Mouse (Mus musculus): ENCODE measurements at regions not wholly inside any gene's neighbourhood (a gene's known extent, or its start where the extent isn't known, plus 50 kb on each side); places are given as distances from the start of the nearest gene placed in this dataset.

GRCm38 (mm10) chr1:184447911-184448310 lies 284.5 kb downstream of the Hlx start:
- Histone ChIP-seq H3K36me3 (ENCODE audit: control insufficient read depth, insufficient read depth) (no peaks in the 10 kb centered on the region), H3K27me3 (ENCODE audit: control insufficient read depth, insufficient read depth, insufficient read length) (no peaks in the 10 kb centered on the region), H3K4me2 (ENCODE audit: low read depth) (no peak overlapping the region), H3K79me2 (ENCODE audit: control insufficient read depth, insufficient read depth) (no peaks in the 10 kb centered on the region), H3ac (ENCODE audit: control insufficient read depth, insufficient read length) (no peak overlapping the region), H3K4me3 (no peak overlapping the region)
- TF ChIP-seq MYOD1 (IDR thresholded peaks at IDR 0.05; ENCODE audit: control insufficient read depth in 1 of 3, insufficient read length in 2 of 3, low read depth in 2 of 3) (no peak), MAX (IDR thresholded peaks at IDR 0.05; ENCODE audit: low read depth) (no peak), POLR2A (IDR thresholded peaks at IDR 0.05; ENCODE audit: insufficient read length, low read depth) (no peak), E2F4 (IDR thresholded peaks at IDR 0.05; ENCODE audit: insufficient read depth) (no peak), USF1 (IDR thresholded peaks at IDR 0.05; ENCODE audit: low read depth) (no peak)

GRCm38 (mm10) chr1:184447161-184447667 lies 285.2 kb downstream of the Hlx start:
- Histone ChIP-seq H3K4me2 (ENCODE audit: low read depth) (no peak overlapping the region), H3K27me3 (ENCODE audit: control insufficient read depth, insufficient read depth, insufficient read length) (no peaks in the 10 kb centered on the region), H3K36me3 (ENCODE audit: control insufficient read depth, insufficient read depth) (no peaks in the 10 kb centered on the region), H3K4me3 (no peak overlapping the region), H3ac (ENCODE audit: control insufficient read depth, insufficient read length) (no peak overlapping the region), H3K79me2 (ENCODE audit: control insufficient read depth, insufficient read depth) (no peaks in the 10 kb centered on the region)
- TF ChIP-seq USF1 (IDR thresholded peaks at IDR 0.05; ENCODE audit: low read depth) (no peak), TCF12 (IDR thresholded peaks at IDR 0.05; ENCODE audit: insufficient read depth, poor library complexity, severe bottlenecking) (no peak), REST (IDR thresholded peaks at IDR 0.05; ENCODE audit: insufficient read depth, insufficient read length) (no peak), SRF (IDR thresholded peaks at IDR 0.05; ENCODE audit: control insufficient read depth, insufficient read length, low read depth) (no peak), TCF3 (IDR thresholded peaks at IDR 0.05; ENCODE audit: insufficient read length, low read depth) (no peak), E2F4 (IDR thresholded peaks at IDR 0.05; ENCODE audit: insufficient read depth) (no peak), MYOG (IDR thresholded peaks at IDR 0.05; ENCODE audit: control insufficient read depth in 1 of 3, insufficient read depth in 1 of 3, insufficient read length in 2 of 3, low read depth in 2 of 3) (no peak), MYOD1 (IDR thresholded peaks at IDR 0.05; ENCODE audit: control insufficient read depth in 1 of 3, insufficient read length in 2 of 3, low read depth in 2 of 3) (no peak), POLR2A (IDR thresholded peaks at IDR 0.05; ENCODE audit: insufficient read length, low read depth) (no peak), POLR2AphosphoS2 (IDR thresholded peaks at IDR 0.05; ENCODE audit: insufficient read length, low read depth) (no peak), CEBPB (IDR thresholded peaks at IDR 0.05; ENCODE audit: insufficient read depth, poor library complexity, severe bottlenecking) (no peak), MAX (IDR thresholded peaks at IDR 0.05; ENCODE audit: low read depth) (no peak)

DNA sequence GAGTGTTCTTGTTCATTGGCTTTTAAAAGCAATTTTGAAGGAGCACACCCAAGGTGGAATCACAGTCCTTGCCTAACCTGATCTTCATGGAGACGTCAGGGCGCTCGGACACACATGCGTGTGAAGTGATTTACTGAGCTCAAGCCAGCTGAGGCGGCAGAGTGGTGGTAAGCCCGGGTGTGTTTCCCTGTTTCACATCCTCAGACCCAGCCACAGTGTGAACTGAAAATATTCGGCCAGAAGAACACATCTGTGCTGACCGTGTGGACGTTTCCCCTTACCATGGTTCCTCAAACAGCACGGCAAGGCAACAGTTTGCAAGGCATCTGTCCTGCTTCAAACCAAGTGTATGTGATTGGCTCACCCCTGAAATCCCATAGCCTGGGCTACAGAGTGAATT lies 288.2 kb downstream of the Hlx start:
- H3K36me3 ChIP-seq (ENCODE audit: control insufficient read depth, insufficient read depth): no peaks in the 10 kb centered on the region
- TF ChIP-seq MYOD1 (IDR thresholded peaks at IDR 0.05; ENCODE audit: control insufficient read depth in 1 of 3, insufficient read length in 2 of 3, low read depth in 2 of 3) (no peak), MAX (IDR thresholded peaks at IDR 0.05; ENCODE audit: low read depth) (no peak), TCF12 (IDR thresholded peaks at IDR 0.05; ENCODE audit: insufficient read depth, poor library complexity, severe bottlenecking) (no peak), E2F4 (IDR thresholded peaks at IDR 0.05; ENCODE audit: insufficient read depth) (no peak), CEBPB (IDR thresholded peaks at IDR 0.05; ENCODE audit: insufficient read depth, poor library complexity, severe bottlenecking) (no peak), MYOG (IDR thresholded peaks at IDR 0.05; ENCODE audit: control insufficient read depth in 1 of 3, insufficient read depth in 1 of 3, insufficient read length in 2 of 3, low read depth in 2 of 3) (no peak)
- no peak overlapping the region for H3K4me3 ChIP-seq
- H3ac ChIP-seq (ENCODE audit: control insufficient read depth, insufficient read length): no peak overlapping the region
- H3K27me3 ChIP-seq (ENCODE audit: control insufficient read depth, insufficient read depth, insufficient read length): no peaks in the 10 kb centered on the region
- no peaks in the 10 kb centered on the region for H3K79me2 ChIP-seq (ENCODE audit: control insufficient read depth, insufficient read depth)
- H3K4me2 ChIP-seq (ENCODE audit: low read depth): no peak overlapping the region

DNA sequence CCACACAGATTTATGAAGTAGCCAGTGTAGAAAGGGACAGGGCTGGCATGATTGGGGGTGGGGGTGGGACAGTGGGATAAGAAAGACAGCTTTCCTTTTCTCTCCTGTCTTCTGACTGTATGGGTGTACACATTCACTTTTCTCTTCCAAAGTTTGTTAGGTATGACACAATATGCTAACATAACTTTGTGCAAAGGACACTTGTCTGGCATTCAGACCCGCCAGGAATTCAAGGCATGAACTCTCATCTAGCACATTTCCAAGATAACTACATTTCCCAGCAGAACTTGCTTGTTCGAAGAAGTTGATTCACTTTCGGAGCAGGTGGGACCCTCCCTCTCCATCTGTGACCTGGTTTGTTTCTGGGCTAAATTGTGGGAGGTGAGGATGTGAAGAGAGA lies 289.7 kb downstream of the Hlx start:
- TF ChIP-seq TCF12 (IDR thresholded peaks at IDR 0.05; ENCODE audit: insufficient read depth, poor library complexity, severe bottlenecking) (no peak), MYOD1 (IDR thresholded peaks at IDR 0.05; ENCODE audit: control insufficient read depth in 1 of 3, insufficient read length in 2 of 3, low read depth in 2 of 3) (no peak), TCF3 (IDR thresholded peaks at IDR 0.05; ENCODE audit: insufficient read length, low read depth) (no peak), POLR2AphosphoS2 (IDR thresholded peaks at IDR 0.05; ENCODE audit: insufficient read length, low read depth) (no peak), SRF (IDR thresholded peaks at IDR 0.05; ENCODE audit: control insufficient read depth, insufficient read length, low read depth) (no peak), E2F4 (IDR thresholded peaks at IDR 0.05; ENCODE audit: insufficient read depth) (no peak), MYOG (IDR thresholded peaks at IDR 0.05; ENCODE audit: control insufficient read depth in 1 of 3, insufficient read depth in 1 of 3, insufficient read length in 2 of 3, low read depth in 2 of 3) (no peak), CEBPB (IDR thresholded peaks at IDR 0.05; ENCODE audit: insufficient read depth, poor library complexity, severe bottlenecking) (no peak), POLR2A (IDR thresholded peaks at IDR 0.05; ENCODE audit: insufficient read length, low read depth) (no peak), MAX (IDR thresholded peaks at IDR 0.05; ENCODE audit: low read depth) (no peak), REST (IDR thresholded peaks at IDR 0.05; ENCODE audit: insufficient read depth, insufficient read length) (no peak), USF1 (IDR thresholded peaks at IDR 0.05; ENCODE audit: low read depth) (no peak)
- Histone ChIP-seq H3K4me3 (no peak overlapping the region), H3K36me3 (ENCODE audit: control insufficient read depth, insufficient read depth) (no peaks in the 10 kb centered on the region), H3K27me3 (ENCODE audit: control insufficient read depth, insufficient read depth, insufficient read length) (no peaks in the 10 kb centered on the region), H3K4me2 (ENCODE audit: low read depth) (no peak overlapping the region), H3ac (ENCODE audit: control insufficient read depth, insufficient read length) (no peak overlapping the region), H3K79me2 (ENCODE audit: control insufficient read depth, insufficient read depth) (no peaks in the 10 kb centered on the region)

- Histone ChIP-seq H3K4me3 (peak overlapping the region; percentile 18), H3K27me3 (ENCODE audit: control insufficient read depth, insufficient read depth, insufficient read length) (no peaks in the 10 kb centered on the region)
- TF ChIP-seq MYOD1 (IDR thresholded peaks at IDR 0.05; ENCODE audit: control insufficient read depth in 1 of 3, insufficient read length in 2 of 3, low read depth in 2 of 3) (peak in 1 of 3 experiments; percentile 35), CEBPB (IDR thresholded peaks at IDR 0.05; ENCODE audit: insufficient read depth, poor library complexity, severe bottlenecking) (no peak), POLR2A (IDR thresholded peaks at IDR 0.05; ENCODE audit: insufficient read length, low read depth) (peak; percentile 35)
Observed at GRCm38 (mm10) chr1:184441005-184441557, 291.3 kb downstream of the Hlx start.

More at GRCm38 (mm10) chr1:184441005-184441557, 291.3 kb downstream of the Hlx start:
- H3K4me2 ChIP-seq (ENCODE audit: low read depth): peak overlapping the region; percentile 82
- H3K79me2 ChIP-seq (ENCODE audit: control insufficient read depth, insufficient read depth): no peaks in the 10 kb centered on the region
- H3ac ChIP-seq (ENCODE audit: control insufficient read depth, insufficient read length): no peak overlapping the region
- H3K36me3 ChIP-seq (ENCODE audit: control insufficient read depth, insufficient read depth): no peaks in the 10 kb centered on the region
